Mouse (Mus musculus): ENCODE results near the gene Grid1.

Gene Grid1

DNA sequence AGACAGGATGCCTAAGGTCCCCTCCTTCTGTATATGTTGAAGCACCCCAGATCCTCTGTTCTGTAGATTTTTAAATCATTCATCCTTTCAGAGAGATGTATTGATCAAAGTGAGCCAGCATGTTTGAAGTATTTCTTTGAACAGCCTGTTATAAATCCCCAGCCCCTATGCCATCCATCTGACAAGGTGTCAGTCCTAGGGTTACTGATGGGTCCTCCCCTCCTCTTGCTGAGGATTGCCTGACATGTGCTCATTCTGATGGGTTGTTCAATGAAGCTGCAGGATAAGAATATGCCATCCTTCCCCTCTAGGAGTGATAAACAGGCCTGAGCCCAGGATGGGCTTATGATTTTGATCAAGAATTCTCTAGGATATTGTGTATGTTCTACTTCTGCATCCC, 411.5 kb downstream of the Grid1 start:
- DNase-seq, result no peak

DNA sequence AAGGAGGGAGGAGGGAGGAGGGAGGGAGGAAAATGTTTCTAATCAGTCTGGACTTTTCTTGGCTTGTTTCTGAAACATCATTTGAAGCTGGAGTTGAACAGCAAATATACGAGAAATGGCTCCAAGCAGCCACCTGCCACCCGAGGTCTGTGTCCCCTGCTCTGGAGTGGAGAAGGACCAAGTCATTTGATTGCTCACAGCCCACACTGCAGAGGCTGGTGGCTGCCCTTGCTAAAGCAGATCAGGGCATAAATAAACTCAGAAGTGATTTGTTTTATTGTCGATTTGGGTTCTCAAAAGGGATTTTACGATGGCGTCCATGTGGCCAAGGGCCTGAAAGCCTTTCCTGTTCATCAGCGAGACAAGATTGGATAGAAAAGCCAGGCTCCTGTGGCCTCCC, 423.0 kb downstream of the Grid1 start:
- DNase-seq, result no peak

DNA sequence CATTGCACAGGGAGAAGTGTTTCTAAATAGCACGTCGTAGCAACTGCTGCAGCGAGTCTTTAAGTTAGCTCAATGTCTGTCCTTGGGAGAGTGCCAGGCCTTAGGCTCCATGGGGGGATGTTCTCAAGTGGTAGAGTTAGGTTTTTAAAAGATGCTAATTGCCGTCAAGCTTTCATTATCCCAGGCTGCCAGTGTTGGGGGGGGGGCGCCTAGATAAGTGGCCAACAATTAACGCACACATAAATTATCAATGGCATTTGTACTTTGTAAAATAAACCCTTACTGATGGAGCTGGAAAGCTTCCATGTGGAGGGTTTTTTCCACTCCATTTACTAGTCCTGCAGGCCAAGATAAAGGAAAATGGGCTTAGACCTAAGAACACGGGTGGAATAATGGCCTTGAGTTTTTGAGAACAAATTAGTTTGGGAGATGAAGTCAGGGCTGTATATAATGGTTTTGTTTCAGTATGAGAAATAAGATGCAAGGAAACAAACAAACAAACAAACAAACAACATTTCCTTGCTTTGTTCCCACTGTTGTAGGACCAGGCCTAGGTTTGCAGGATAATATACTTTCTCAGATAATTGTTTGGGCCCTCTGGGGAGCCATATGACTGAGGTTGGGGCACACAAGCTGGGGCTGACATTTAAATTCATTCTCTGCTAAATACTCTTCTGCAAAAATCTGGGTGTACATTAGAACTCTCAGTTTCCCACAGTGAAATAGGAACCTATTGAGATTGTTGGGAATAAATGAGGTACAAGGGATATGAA, 425.1 kb downstream of the Grid1 start:
- DNase-seq, result no peak

DNA sequence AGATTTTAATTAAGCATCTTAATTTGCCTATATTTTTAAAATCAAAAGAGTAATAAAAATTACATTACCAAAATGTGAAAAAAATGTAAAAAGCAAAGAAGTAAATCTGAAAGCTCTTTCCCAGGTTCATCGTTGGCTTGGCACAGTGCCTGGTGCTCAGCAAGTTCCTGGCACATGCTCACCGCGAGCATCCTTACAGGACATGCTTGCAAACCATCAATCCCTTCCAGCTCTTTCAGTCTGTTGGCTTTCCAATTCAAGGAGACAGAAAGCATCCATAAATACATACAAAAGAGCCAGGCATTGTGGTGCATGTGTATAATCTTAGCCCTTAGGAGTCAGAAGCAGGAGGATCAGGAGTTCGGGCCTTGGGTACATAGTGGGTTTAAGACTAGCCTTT, 430.5 kb downstream of the Grid1 start:
- DNase-seq, result no peak

DNA sequence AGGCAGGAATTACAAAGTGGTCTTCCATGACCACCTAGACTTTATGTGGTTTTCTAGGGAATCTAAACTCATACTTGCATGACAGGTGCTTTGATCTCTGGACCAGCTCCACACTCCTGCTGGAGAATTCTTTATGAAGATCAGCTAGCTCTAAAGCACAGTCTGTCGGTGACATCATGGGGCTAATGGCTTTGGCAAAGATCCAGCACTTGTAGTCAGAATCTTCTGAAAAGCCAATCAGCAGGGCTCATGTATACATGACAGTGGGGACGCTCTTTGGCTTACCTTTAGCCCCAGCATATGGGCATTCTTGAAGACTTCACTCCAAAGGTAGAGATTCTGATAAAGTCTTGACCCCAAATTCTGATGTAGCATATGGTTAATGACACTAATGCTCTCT, 434.6 kb downstream of the Grid1 start:
- no peak for DNase-seq

DNA sequence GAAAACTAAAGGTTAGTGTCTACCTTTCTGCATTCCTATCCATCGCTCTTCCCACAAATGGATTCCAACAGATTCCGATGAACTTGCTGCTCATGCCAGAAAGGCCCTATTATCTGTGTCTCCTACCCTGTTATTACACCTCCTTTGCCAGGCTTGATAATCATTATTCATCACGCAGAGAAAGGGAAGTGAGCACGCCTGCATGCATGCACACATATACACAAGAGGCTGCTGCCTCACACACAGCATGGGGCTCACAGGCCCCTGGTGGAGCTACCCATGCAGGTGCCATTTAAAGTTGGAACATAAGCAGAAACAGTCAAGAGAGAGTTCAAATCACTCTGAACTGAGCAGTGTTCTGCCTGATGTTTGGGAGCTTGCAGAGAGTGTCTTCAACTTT, 450.4 kb downstream of the Grid1 start:
- no peak for DNase-seq

DNA sequence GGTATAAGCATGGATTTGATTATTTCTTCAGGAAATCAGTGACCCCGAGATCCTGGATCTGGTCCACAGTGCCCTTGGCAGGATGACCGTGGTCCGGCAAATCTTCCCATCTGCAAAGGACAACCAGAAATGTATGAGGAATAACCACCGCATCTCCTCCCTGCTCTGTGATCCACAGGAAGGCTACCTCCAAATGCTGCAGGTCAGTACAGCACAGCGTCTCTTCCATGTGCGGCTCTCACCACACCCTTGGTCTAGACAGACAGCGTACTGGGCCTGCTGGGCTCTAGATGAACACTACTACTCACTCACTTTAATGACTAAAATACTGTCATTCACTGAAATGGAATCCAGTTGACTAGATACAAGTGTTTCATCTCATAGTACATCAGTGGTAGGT, 489.3 kb downstream of the Grid1 start:
- DNase-seq, result no peak

DNA sequence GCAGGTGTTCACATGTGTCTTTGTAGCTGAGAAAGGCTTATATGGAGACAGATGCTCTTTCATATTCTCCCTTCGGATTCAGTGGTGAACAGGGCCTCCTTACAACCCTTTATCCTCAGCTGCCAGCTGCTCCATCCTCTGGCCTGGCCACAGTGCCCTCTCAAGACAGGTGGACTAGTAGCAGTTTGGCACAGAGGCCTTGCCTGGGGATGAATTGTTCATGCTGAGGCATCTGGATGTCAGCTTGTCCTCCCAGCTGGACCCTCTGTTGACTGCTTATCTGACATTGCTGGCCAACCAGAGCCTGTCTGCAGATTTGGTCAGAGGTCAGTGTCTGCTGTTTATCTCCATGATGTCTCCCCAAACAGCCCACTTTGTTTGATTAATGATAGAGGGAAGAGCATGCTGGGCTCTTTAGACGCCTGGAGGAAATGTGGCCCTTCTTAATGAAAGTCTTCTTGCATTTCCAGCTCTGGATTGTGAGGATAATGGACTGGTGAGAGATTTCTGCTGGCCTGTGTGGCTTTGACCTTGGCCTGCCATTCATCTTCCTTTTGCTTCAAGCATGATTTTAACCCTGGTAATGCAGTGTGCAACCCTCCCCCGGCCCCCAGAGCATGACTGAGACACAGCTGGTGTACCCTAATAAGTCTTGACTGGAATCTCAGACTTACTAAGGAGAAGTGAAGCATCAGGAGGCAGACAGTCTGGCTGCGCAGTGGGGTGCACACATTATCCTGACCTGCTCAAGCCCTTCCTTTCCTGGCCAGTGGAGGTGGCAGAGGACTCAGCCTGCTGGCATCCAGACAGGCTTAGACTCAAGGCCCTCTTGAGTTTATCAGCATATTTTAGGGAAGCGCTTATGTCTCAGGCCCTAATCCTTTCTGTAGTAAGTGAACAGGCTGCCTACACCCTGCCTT, 493.7 kb downstream of the Grid1 start:
- DNase-seq, result no peak

DNA sequence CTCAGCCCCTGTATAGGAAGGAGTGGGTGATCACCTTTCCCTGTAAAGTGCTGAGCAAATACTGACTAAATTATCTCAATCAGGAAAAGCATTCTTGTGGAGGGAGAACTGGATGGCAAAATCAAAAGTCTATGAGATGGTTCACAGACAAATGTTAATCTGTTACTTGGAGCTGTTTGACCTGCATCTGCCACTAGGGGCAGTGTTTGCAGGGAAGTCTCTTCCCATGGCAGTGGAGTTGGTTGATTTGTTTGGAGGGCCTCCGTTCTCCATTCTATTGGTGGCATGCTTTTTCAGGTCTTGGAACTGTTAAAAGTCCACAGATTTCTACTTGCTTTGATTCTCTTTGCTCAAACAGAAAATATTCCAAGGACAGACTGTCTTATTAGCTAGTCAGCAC, 506.4 kb downstream of the Grid1 start:
- DNase-seq, result no peak

DNA sequence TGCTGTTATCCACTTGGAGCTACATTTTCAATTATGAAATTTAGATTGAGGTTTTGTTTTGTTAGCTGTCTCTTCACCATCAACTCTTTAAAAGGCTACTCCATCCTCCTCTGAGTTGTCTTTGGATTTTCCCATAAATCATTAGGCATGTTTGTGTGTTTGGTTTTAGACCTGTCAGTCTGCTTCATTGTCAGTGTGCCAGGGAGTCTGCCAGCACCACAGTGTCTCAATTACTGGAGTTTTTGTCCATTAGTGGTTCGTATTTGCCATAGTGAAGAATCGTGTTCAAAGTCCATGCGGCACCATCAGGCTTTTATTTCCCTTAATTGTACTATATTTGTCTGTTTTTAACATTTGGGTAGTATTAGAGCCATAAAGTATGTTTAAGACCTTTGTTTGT, 516.7 kb downstream of the Grid1 start:
- no peak for DNase-seq

DNA sequence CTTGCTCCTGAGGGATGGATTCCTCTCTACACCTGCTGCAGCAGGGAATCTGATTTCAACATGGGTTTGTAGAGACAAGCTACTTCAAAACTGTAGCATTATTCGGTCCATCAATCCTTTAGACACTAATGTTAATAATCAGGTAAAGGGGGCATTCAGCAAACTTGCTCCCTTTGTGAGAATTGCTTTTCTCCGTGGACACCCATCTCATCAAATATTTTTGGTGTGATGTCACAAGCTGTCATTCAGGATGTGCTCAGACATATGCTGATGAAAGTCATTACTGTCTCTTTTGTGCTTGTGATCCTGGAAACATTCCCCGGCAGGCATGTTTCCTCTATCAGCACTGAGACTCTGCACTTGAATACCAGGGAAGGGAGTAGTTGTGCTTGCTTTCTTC, 536.1 kb downstream of the Grid1 start:
- DNase-seq, result no peak

DNA sequence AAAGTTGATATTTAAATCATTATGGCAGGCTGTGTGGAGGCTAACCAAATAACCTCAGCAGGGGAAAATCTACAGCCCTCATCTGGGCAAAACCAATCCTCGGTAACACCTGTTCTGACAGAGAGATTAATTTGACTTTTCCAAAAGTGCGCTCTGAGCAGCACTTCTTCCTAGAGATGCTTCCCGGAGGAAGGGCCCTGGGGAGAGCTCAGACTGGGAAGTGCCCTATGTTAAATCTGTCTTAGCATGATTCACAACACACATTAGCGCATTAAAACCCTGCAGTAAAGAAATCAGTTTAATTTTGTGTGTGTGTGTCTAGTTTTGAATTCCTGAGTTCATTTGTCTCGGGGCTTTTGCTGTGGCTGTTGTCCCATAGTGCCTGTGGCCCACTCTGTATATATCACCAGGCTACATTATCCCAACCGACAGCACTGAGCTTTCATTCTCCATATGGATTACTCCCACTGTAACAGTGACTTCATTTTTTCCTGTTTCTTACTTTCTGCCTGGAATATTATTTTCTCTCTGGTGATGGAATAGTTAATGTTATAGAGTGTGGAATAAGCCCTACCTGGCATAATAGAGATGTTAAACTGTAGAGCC, 536.7 kb downstream of the Grid1 start:
- DNase-seq, result no peak

DNA sequence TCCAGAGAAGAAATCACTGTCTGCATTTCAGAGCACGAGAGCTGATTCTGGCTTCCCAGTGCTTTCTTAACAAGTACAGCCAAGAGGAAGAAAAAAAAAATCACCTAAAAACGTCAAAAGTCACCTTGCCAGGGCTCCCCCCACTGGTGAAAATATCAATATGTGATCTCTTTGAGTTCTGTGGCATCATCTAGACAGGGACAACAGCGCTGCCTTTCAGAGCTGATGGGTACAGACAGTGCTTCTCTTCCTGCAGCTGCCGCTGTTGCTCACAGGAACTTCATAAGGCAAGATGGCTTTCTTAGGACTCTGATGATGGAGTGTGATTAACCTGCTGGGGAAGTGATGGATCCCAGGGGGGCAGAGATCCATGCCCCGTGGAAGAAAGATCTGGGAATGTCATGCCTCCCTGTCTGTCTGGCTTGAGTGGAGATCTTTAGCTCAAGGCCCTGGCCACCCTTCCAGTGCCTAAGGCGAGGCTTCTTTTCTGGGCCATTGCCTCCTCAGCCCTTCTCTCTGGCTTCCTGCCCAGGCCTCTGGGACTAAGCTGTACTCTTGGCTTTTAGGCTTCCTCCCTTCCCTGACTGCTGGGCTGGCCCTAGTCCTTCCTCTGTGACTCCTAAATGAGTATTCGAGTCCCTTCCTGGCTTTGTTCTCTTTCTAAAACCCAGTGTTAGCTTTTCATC, 538.4 kb downstream of the Grid1 start:
- DNase-seq, result no peak

DNA sequence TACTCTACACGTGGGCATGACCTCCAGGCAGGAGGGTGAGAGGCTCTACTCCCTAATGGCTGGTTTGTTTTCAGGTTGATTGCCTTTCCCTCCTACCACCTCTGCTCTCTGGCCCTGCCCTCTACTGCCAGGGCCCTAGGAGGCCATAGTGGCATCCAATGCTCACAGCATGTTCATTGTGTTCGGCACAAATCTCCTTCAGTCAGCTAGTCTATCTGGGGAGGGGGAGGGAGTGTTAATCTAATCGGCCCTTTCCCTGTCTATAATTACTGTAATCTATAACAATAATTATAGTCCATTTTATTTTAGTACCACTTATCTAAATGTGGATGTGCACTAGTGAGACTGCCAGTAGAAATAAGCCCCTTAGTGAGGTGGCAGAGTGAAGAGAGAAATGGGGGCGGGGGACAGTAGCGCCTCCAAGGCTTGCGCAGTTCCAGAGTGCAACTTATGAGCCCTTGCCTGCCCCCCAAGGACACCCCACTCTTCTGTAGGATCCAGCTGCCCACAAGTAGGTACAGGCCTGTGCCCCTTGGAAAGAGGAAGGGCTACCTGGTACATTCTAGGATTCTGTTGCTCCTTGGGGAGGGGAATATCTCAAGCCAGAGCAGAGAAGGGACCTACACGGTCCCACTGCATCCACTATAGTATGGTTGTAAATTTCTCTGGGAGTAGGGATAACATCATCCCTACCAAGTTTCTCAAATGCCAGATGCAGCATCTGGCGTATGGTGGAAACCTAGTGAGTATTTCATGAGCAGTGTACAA, 545.5 kb downstream of the Grid1 start:
- DNase-seq, result no peak

DNA sequence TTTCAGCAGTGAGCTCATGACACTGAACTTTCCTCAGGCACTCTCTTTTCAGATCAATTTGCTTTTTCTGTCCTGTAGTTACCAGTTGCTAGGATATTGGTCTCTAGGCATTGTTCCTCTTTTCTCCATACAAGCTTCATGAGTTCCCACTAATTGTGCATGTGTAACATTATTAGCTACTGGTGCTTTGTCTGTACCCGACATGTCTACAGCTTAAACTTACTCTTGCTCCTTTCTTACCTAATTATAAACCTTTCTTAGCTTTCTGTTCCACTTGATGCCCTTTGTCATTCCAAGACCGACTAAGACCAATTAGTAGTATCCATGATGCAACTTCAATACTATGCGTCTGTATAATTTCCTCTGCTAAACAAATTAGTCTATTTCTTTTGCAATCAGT, 554.5 kb downstream of the Grid1 start:
- DNase-seq, result no peak

DNA sequence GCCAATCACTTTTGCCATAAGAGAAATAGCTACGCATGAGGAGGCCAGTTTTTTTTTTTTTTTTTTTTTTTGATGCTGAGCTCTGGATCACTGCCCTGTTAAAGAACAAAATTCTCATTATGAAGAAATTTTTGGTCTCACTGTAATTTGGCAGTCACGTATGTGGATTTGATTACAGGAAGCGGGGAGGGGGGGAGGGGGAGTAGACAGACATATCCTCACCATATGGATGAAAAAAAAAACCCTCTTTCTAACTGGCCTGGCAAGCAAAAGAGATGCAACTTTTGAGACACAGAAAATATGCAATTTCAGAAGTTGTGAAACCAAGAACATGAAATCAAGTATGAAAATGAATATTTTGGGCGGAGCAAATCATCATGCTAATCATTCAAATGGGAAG, 573.7 kb downstream of the Grid1 start:
- DNase-seq, result no peak

DNA sequence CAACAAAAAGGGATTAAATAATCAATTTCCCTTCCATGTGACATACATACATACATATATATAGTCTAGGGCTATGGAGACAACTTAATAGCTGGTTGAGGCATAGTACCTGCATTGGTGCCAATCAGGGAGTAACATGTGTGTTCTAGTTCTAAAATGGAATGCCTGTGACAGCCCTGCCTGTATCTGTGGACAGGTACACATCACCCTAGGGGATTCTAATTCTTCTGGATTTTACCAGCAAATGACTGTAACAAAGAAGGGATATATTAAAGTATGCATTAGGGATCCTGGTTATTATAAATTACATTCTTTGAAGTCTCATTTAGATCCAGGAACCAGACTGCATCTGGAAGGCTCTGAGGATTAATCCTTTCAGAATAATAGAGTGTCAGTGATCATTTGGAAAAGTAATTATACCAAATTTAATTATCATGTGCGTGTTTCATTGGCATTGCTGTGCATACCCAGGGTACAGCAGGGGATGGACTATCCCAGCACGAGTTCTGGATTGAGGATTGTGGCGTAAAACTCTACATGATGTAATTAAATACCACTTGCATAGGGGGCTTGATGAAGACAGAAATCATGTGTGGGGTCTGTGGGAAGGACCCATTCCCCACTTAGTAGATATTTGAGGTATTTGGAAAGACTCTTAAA, 584.5 kb downstream of the Grid1 start:
- DNase-seq, result no peak

DNA sequence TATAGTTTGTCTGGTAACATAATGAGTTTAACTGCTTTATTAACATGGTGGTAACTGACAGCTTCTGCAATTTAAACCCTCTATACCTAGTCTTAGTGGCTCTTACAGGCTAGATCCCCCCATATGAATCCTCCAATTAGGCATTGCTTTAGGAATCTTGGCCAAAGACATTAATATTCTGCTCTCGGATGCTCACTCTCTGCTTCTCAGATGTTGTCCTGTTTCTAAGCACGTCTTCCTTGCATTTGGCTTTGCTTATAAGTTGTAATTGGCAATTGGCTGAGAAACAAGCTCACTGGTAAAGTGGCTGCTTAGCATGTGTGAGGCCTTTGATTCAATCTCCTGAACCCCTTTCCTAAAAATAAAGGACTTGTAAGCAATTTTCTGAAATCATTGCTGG, 610.4 kb downstream of the Grid1 start:
- no peak for DNase-seq

DNA sequence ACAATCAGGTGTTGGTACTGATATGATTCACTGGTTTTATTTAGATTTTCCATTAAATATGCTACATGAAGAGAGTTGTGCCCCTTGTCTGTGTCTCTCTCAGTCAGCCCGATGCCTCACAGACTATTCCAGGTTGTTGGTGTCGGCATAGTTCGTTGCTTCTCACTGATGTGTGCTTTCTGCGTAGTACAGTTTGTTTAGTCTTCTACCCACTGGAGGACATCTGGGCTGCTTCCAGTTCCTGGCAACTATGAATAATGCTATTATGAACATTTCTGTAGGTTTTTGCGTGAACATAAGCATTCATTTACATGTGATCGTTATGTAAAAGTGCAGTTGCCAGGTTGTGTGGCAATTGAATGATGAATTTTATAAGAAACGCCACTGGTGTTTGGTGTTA, 633.8 kb downstream of the Grid1 start:
- no peak for DNase-seq

DNA sequence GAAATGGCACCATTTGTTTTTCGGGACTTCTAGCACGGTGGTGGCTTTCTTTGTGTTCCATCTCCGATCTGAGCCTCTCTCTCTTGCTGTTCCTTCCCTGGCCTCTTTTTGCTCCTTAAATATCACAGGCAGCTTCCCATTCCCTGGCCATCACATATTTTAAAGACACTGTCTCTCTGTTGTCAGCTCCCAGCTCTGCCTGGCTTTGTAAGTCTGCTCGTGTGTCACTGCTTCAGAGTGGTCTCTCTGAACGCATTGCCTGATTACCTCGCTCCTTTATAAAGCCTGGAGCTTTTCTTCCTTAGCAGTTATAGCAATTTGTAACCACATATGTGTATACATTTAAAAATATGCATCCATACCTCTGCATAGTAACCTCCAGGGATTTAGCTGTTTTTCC, 648.3 kb downstream of the Grid1 start:
- DNase-seq, result no peak

DNA sequence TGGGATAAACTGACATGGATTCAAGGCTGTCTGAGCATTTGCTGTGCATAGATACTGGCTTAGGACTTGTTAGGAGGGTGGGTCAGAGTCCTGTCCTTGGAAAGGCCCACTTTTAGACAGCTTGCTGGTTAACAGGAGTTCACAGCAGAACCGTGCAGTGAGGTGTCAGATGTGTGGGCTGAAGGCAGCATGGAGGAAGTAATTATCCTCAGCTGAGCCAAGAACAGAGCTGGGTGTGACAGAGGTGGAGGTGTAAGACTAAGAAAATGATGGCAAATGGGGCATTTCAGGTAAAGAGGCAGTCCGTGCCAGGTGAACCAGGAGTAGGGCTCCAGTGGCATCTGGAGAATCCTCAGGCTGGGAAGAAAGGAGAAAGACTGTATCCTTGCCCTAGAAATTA, 666.1 kb downstream of the Grid1 start:
- DNase-seq, result no peak

DNA sequence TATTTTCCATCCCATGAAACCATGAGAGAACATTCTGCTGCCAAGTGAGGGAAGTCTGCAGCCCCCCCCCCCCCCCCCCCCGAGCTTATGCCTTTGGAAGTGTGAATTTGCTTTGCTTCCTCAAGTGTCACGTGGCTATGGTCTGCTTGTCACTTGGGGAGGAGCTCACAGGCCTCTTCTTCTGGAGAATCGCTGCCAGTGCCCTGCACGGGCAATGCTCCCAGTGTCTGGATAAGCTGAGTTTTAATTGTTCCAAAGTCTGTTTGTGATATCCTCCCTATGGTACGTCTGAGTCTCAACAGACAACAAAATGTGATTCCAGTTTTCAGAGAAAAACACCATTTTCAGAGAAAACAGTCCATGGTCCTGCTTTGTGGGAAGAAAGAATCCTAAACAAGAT, 682.4 kb downstream of the Grid1 start:
- DNase-seq, result no peak
